Mouse (Mus musculus) MEL (cell line): Measurements from ENCODE around the gene Cdc42bpa. TPM values are rescaled to one million over a fixed set of nuclear protein-coding genes. Genes with fewer than 3 reads are reported as not detected.

ENCODE experiments used
- DNase-seq: peaks from one replicate; pipeline ENCODE4 v3.0.0; 2011; ENCODE audit warnings: low read depth, low spot score
- H3K27ac ChIP-seq: 2 replicates; pipeline ENCODE4 v1.5.1; 2012; ENCODE audit warnings: low read depth, mild to moderate bottlenecking, control low read depth, low read length, moderate library complexity; ENCODE audit not compliant: control insufficient read depth
- H3K27me3 ChIP-seq, 2 experiments: fragments of 150-350 bp in 1 of 2; sonication (generic) in 1 of 2; 2 replicates each; pipeline ENCODE4 v1.6.1; 2012; ENCODE audit warnings: low read length in 2 of 2, mild to moderate bottlenecking in 2 of 2, improper control_type of control experiment in 1 of 2, moderate library complexity in 1 of 2; ENCODE audit not compliant: insufficient read depth in 2 of 2, control insufficient read depth in 1 of 2
- H3K36me3 ChIP-seq, 2 experiments: 2 replicates each; pipeline ENCODE4 v1.6.1; 2012 to 2014; ENCODE audit warnings: low read length in 2 of 2, improper control_type of control experiment in 1 of 2, inconsistent platforms in 1 of 2, mild to moderate bottlenecking in 1 of 2; ENCODE audit not compliant: insufficient read depth in 2 of 2, control insufficient read depth in 1 of 2
- H3K4me1 ChIP-seq, 2 experiments: fragments of 150-350 bp in 1 of 2; sonication (generic) in 1 of 2; 2 replicates each; pipeline ENCODE4 v1.6.1; 2012; ENCODE audit warnings: low read length in 2 of 2, improper control_type of control experiment in 1 of 2, mild to moderate bottlenecking in 1 of 2; ENCODE audit not compliant: insufficient read depth in 2 of 2, control insufficient read depth in 1 of 2
- H3K4me3 ChIP-seq, 2 experiments: fragments of 150-350 bp in 1 of 2; sonication (generic) in 1 of 2; 2 replicates each; pipeline ENCODE4 v1.5.1; 2012; ENCODE audit warnings: low read depth in 2 of 2, low read length in 2 of 2, mild to moderate bottlenecking in 2 of 2, moderate library complexity in 2 of 2, control low read depth in 1 of 2, improper control_type of control experiment in 1 of 2; ENCODE audit not compliant: control insufficient read depth in 1 of 2, insufficient read depth in 1 of 2
- H3K79me2 ChIP-seq: 2 replicates; pipeline ENCODE4 v1.6.1; 2012; ENCODE audit warnings: mild to moderate bottlenecking, low read length, moderate library complexity; ENCODE audit not compliant: control insufficient read depth, poor library complexity, insufficient read depth
- H3K9ac ChIP-seq: 2 replicates; pipeline ENCODE4 v1.6.1; 2012; ENCODE audit warnings: low read depth, mild to moderate bottlenecking, control low read depth, low read length, moderate library complexity; ENCODE audit not compliant: control insufficient read depth, poor library complexity, severe bottlenecking
- H3K9me3 ChIP-seq: fragments of 150-350 bp; sonication (generic); replicated peaks from 2 replicates; pipeline ENCODE4 v1.6.1; 2012; ENCODE audit warnings: mild to moderate bottlenecking, low read length, improper control_type of control experiment, moderate library complexity; ENCODE audit not compliant: insufficient read depth
- BHLHE40 ChIP-seq: IDR thresholded peaks from 2 replicates; pipeline ENCODE4 v1.6.1; 2012; ENCODE audit warnings: low read depth, mild to moderate bottlenecking, inconsistent platforms, low read length, improper control_type of control experiment, borderline replicate concordance
- CHD1 ChIP-seq: IDR thresholded peaks from 2 replicates; pipeline ENCODE4 v1.6.1; 2012; ENCODE audit warnings: low read depth, mild to moderate bottlenecking, inconsistent platforms, low read length, improper control_type of control experiment
- CHD2 ChIP-seq: IDR thresholded peaks from 2 replicates; pipeline ENCODE4 v1.6.1; 2011; ENCODE audit warnings: low read length, improper control_type of control experiment
- E2F4 ChIP-seq: IDR thresholded peaks from 2 replicates; pipeline ENCODE4 v1.6.1; 2011; ENCODE audit warnings: low read depth, low read length, improper control_type of control experiment, borderline replicate concordance
- EP300 ChIP-seq, 2 experiments: IDR thresholded peaks; 2 replicates each; pipeline ENCODE4 v1.6.1; 2011; ENCODE audit warnings: improper control_type of control experiment in 2 of 2, low read length in 2 of 2, low read depth in 1 of 2, mild to moderate bottlenecking in 1 of 2
- ETS1 ChIP-seq: IDR thresholded peaks from 2 replicates; pipeline ENCODE4 v1.6.1; 2012; ENCODE audit warnings: low read depth, mild to moderate bottlenecking, inconsistent platforms, low read length, improper control_type of control experiment, moderate library complexity
- GATA1 ChIP-seq: IDR thresholded peaks from 2 replicates; pipeline ENCODE4 v1.6.1; 2011; ENCODE audit warnings: low read depth, low read length, improper control_type of control experiment
- HCFC1 ChIP-seq: IDR thresholded peaks from 2 replicates; pipeline ENCODE4 v1.6.1; 2012; ENCODE audit warnings: low read depth, mild to moderate bottlenecking, inconsistent platforms, low read length, improper control_type of control experiment, moderate library complexity
- JUND ChIP-seq: IDR thresholded peaks from 2 replicates; pipeline ENCODE4 v1.6.1; 2011; ENCODE audit warnings: low read depth, mild to moderate bottlenecking, improper control_type of control experiment, low read length
- KAT2A ChIP-seq: conservative IDR thresholded peaks from 2 replicates; pipeline ENCODE4 v1.6.1; 2012; ENCODE audit warnings: low read depth, low read length, improper control_type of control experiment, inconsistent platforms
- MAZ ChIP-seq: IDR thresholded peaks from 2 replicates; pipeline ENCODE4 v1.6.1; 2012; ENCODE audit warnings: low read depth, mild to moderate bottlenecking, inconsistent platforms, low read length, improper control_type of control experiment
- MXI1 ChIP-seq: IDR thresholded peaks from 2 replicates; pipeline ENCODE4 v1.6.1; 2011; ENCODE audit warnings: mild to moderate bottlenecking, low read depth, low read length, improper control_type of control experiment
- MYC ChIP-seq: IDR thresholded peaks from 2 replicates; pipeline ENCODE4 v1.6.1; 2011; ENCODE audit warnings: low read depth, mild to moderate bottlenecking, low read length, improper control_type of control experiment, moderate library complexity
- NELFE ChIP-seq: IDR thresholded peaks from 2 replicates; pipeline ENCODE4 v1.6.1; 2011; ENCODE audit warnings: low read depth, low read length, improper control_type of control experiment
- POLR2A ChIP-seq, 2 experiments: IDR thresholded peaks; 2 replicates each; pipeline ENCODE4 v1.6.1; 2011 to 2012; ENCODE audit warnings: low read length in 2 of 2, mild to moderate bottlenecking in 2 of 2, control low read depth in 1 of 2, improper control_type of control experiment in 1 of 2, low read depth in 1 of 2, moderate library complexity in 1 of 2; ENCODE audit not compliant: control insufficient read depth in 1 of 2, insufficient read depth in 1 of 2, poor library complexity in 1 of 2
- SIN3A ChIP-seq: IDR thresholded peaks from 2 replicates; pipeline ENCODE4 v1.6.1; 2012; ENCODE audit warnings: low read length, improper control_type of control experiment, inconsistent platforms
- UBTF ChIP-seq: IDR thresholded peaks from 2 replicates; pipeline ENCODE4 v1.6.1; 2012; ENCODE audit warnings: low read depth, mild to moderate bottlenecking, inconsistent platforms, low read length, improper control_type of control experiment, moderate library complexity, borderline replicate concordance; ENCODE audit not compliant: insufficient read depth
- ZKSCAN1 ChIP-seq: IDR thresholded peaks from 2 replicates; pipeline ENCODE4 v1.6.1; 2012; ENCODE audit warnings: low read depth, mild to moderate bottlenecking, inconsistent platforms, low read length, improper control_type of control experiment, moderate library complexity
- ZMIZ1 ChIP-seq: IDR thresholded peaks from 2 replicates; pipeline ENCODE4 v1.6.1; 2012; ENCODE audit warnings: low read depth, mild to moderate bottlenecking, inconsistent platforms, low read length, improper control_type of control experiment, moderate library complexity
- ZNF384 ChIP-seq: IDR thresholded peaks from 2 replicates; pipeline ENCODE4 v1.6.1; 2012; ENCODE audit warnings: low read depth, mild to moderate bottlenecking, inconsistent platforms, low read length, improper control_type of control experiment
- polyA plus RNA-seq, 2 experiments: library from polyadenylated mRNA; stranded (reverse) in 1 of 2; unstranded in 1 of 2; fragments of >175 nt in 1 of 2; fragments of >200 nt in 1 of 2; gene quantifications; 2 replicates each; pipeline versions ENCODE4 v1.2.1 to v1.2.4; 2012; ENCODE audit warnings: low replicate concordance in 2 of 2, low read depth in 1 of 2; ENCODE audit not compliant: insufficient read length in 2 of 2, insufficient read depth in 1 of 2, missing spikeins in 1 of 2
- total RNA-seq: library from RNA; depleted of rRNA; stranded (reverse); fragments of 300-350 nt; gene quantifications from 2 replicates; pipeline ENCODE4 v1.2.3, GENCODE M21; 2012

Cdc42bpa gene
- total and polyA plus RNA-seq, 3 experiments, result 7.7 to 14.6 TPM; not detected in 1

- Histone ChIP-seq H3K9me3 (no peaks in the 10 kb centered on the region), H3K27me3 (peaks cover 1 to 2% of the 10 kb centered on the region in 2 experiments), H3K36me3 (peaks cover 0 to 6% of the 10 kb centered on the region in 2 experiments; a peak in 1 of 4 replicates), H3K4me3 (no peak overlapping the region), H3K4me1 (0 out of 4 replicates have a peak, but pooled peaks cover 0 to 4% of the 10 kb centered on the region in 2 experiments), H3K79me2 (no peaks in the 10 kb centered on the region), H3K27ac (no peak overlapping the region), H3K9ac (no peak overlapping the region)
- TF ChIP-seq SIN3A, result no peak
- no peak for DNase-seq
These were observed 239.4 kb downstream of the Cdc42bpa start for GRCm38 (mm10) chr1:180199715-180200050.

DNA sequence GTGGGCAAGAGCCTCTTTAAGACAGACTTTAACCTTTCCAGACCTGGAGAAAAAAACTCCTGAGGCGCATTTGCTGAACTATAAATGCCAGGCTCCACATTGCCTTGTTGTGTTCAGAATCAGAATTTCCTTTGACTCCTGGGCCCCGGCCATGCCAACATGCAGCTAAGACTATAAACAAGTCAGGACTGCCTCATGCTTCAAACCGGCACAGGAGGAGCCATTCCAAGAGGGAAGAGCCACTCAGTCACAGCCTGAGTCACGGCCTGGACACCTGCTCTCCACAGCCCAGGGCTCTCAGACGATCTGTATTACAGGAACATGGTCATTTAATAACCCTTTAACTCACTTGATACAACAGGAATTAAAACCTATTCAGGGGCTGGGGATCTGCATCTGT is 240.4 kb downstream of the Cdc42bpa start:
- TF ChIP-seq EP300 (IDR thresholded peaks at IDR 0.05; ENCODE audit: low read depth in 1 of 2, low read length in 2 of 2) (no peak), GATA1 (no peak), MYC (no peak), POLR2A (IDR thresholded peaks at IDR 0.05; ENCODE audit: control insufficient read depth in 1 of 2, insufficient read depth in 1 of 2, low read depth in 1 of 2, low read length in 2 of 2, poor library complexity in 1 of 2) (no peak), JUND (no peak), BHLHE40 (no peak), NELFE (no peak), E2F4 (no peak), CHD1 (no peak), MXI1 (no peak), SIN3A (no peak), HCFC1 (no peak), ETS1 (no peak), ZKSCAN1 (no peak), ZNF384 (no peak), CHD2 (no peak), KAT2A (no peak), UBTF (no peak), ZMIZ1 (no peak), MAZ (no peak)
- H3K27me3 ChIP-seq, result peaks cover 1 to 2% of the 10 kb centered on the region in 2 experiments
- peaks cover 0 to 3% of the 10 kb centered on the region in 2 experiments; a peak in 1 of 4 replicates for H3K36me3 ChIP-seq
- no peaks in the 10 kb centered on the region for H3K4me1 ChIP-seq
- no peak for DNase-seq
- no peaks in the 10 kb centered on the region for H3K79me2 ChIP-seq
- no peak overlapping the region for H3K4me3 ChIP-seq
- H3K27ac ChIP-seq, result no peak overlapping the region
- H3K9ac ChIP-seq, result no peak overlapping the region
- H3K9me3 ChIP-seq, result no peaks in the 10 kb centered on the region
